Mouse (Mus musculus) heart, embryonic 14.5 days (tissue): ENCODE data around the gene Metrn. TPM values are rescaled to one million over a fixed set of nuclear protein-coding genes. Genes with fewer than 3 reads are reported as not detected.

Source experiments
- ATAC-seq: fragments of 200-750 bp; cut with Nextera tagmentation; 2 replicates; pipeline ENCODE4 v1.8.0; 2017; ENCODE audit warnings: low read depth, moderate TSS enrichment; ENCODE audit not compliant: insufficient number of reproducible peaks, insufficient read depth, low FRiP score
- H3K27ac ChIP-seq, 2 experiments: fragments of 200-500 bp in 1 of 2; fragments of 300-500 bp in 1 of 2; sonication (generic) in 1 of 2; replicated peaks in 1 of 2; 2 replicates each; pipeline ENCODE4 v1.5.1; 2012 to 2014; ENCODE audit warnings: low read depth in 2 of 2, low read length in 2 of 2, control low read depth in 1 of 2, mild to moderate bottlenecking in 1 of 2, mixed read lengths in 1 of 2; ENCODE audit not compliant: control insufficient read depth in 1 of 2, insufficient read depth in 1 of 2
- H3K27me3 ChIP-seq: fragments of 300-500 bp; sonication (generic); 2 replicates; pipeline ENCODE4 v1.6.1; 2014; ENCODE audit warnings: mild to moderate bottlenecking, low read length, control low read depth; ENCODE audit not compliant: control insufficient read depth, insufficient read depth
- H3K36me3 ChIP-seq: fragments of 300-500 bp; sonication (generic); 2 replicates; pipeline ENCODE4 v1.6.1; 2014; ENCODE audit warnings: mild to moderate bottlenecking, control low read depth, low read length, mixed read lengths; ENCODE audit not compliant: control insufficient read depth, insufficient read depth
- H3K4me1 ChIP-seq, 2 experiments: fragments of 200-500 bp in 1 of 2; fragments of 300-500 bp in 1 of 2; sonication (generic) in 1 of 2; 2 replicates each; pipeline ENCODE4 v1.6.1; 2012 to 2014; ENCODE audit warnings: low read length in 2 of 2, control low read depth in 1 of 2, mixed read lengths in 1 of 2; ENCODE audit not compliant: control insufficient read depth in 2 of 2, insufficient read depth in 2 of 2
- H3K4me2 ChIP-seq: fragments of 300-500 bp; sonication (generic); 2 replicates; pipeline ENCODE4 v1.6.1; 2014; ENCODE audit warnings: mild to moderate bottlenecking, low read length
- H3K4me3 ChIP-seq, 2 experiments: fragments of 200-500 bp in 1 of 2; fragments of 300-500 bp in 1 of 2; sonication (generic) in 1 of 2; 2 replicates each; pipeline ENCODE4 v1.5.1; 2012 to 2014; ENCODE audit warnings: low read length in 2 of 2, mild to moderate bottlenecking in 2 of 2, control low read depth in 1 of 2, low read depth in 1 of 2, moderate library complexity in 1 of 2; ENCODE audit not compliant: control insufficient read depth in 1 of 2, insufficient read depth in 1 of 2
- H3K9ac ChIP-seq: fragments of 300-500 bp; sonication (generic); 2 replicates; pipeline ENCODE4 v1.6.1; 2014; ENCODE audit warnings: mild to moderate bottlenecking, low read length
- H3K9me3 ChIP-seq: fragments of 300-500 bp; sonication (generic); 2 replicates; pipeline ENCODE4 v1.6.1; 2016; ENCODE audit warnings: low read length, control low read depth; ENCODE audit not compliant: control insufficient read depth
- WGBS: fragments of 180-500 bp; shearing (Covaris S2); extraction: QIAGEN DNeasy Blood & Tissue Kit; methylation state at CpG from one replicate; pipeline ENCODE4 v1.1.7; 2014; 5-methylcytosine and 5-hydroxymethylcytosine counted together
- polyA plus RNA-seq: library from polyadenylated mRNA; unstranded; fragments of >200 nt; fragmentation: Nextera tagmentation; extraction: Ambion mirVana; gene quantifications from 2 replicates; pipeline ENCODE4 v1.2.1, GENCODE M21; 2014

The Metrn gene
- polyA plus RNA-seq, 1 experiment from 2014 or later: 3.3 TPM

GRCm38 (mm10) chr17:25775318-25776062 lies 21.4 kb downstream of the Metrn start:
- Histone ChIP-seq H3K4me1 (peaks cover 5 to 8% of the 10 kb centered on the region in 2 experiments), H3K27ac (no peak overlapping the region), H3K4me2 (no peak overlapping the region), H3K27me3 (no peaks in the 10 kb centered on the region), H3K9ac (no peak overlapping the region), H3K9me3 (no peaks in the 10 kb centered on the region), H3K4me3 (no peak overlapping the region), H3K36me3 (peaks cover 38% of the 10 kb centered on the region)
- no peak for ATAC-seq
- 82% methylated on average over 10 of the region's 10 CpGs for WGBS

GRCm38 (mm10) chr17:25773549-25774120 lies 23.3 kb downstream of the Metrn start, which contains the start of gene Narfl:
TSS of gene Narfl (plus strand) at chr17:25773776.
- H3K9me3 ChIP-seq: no peaks in the 10 kb centered on the region
- H3K4me2 ChIP-seq: peak within 1 kb of the TSS; percentile 77
- peaks cover 5 to 8% of the 10 kb centered on the region in 2 experiments for H3K4me1 ChIP-seq
- peak within 1 kb of the TSS; percentile 72 to 75 for H3K4me3 ChIP-seq
- H3K9ac ChIP-seq: peak within 1 kb of the TSS; percentile 90
- no peaks in the 10 kb centered on the region for H3K27me3 ChIP-seq
- H3K27ac ChIP-seq: peak within 1 kb of the TSS; percentile 20 to 39; a peak in 1 of 4 replicates
- ATAC-seq: peak; percentile 67
- peaks cover 20% of the 10 kb centered on the region for H3K36me3 ChIP-seq
- under 1% methylated on average over 37 of the region's 37 CpGs for WGBS

DNA sequence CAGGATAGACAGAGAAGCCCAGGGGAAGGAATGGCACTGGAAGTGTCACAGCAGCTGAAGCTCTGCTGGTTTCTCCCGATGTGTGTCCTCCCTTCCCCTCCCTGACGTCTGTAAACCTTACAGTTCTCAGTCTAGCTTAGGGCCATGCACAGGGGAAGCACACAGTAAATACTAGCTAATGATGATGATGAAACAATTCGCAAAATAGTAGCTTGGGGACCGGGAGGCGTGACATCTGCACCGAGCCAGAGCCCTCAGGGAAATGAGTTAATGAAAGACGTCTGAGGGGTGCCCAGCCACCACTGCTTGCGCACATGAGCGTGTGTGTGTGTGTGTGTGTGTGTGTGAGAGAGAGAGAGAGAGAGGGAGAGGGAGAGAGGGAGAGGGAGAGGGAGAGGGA lies 27.6 kb downstream of the Metrn start:
- 61% methylated on average over 9 of the region's 9 CpGs for WGBS

DNA sequence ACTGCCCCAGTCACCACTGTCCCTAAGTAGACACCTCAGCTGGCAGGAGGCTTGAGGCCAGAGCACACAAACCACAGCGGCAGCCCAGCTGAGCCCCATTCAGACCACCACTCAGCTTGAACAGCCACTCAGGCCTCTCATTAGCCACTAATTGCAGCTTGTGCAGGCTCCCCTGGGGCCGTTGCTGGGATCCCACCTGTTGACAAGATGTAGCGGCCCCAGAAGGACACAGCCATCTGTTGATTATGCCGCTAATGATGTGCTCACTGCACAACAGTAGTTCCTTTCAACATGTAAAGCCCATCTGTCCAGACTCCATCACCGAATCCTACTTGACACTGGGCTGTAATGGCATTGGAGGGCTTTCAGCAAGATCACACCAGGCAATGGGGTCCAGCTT lies 31.1 kb downstream of the Metrn start:
- no peak overlapping the region for H3K27ac ChIP-seq
- H3K4me3 ChIP-seq: no peak overlapping the region
- no peak for ATAC-seq
- H3K4me2 ChIP-seq: no peak overlapping the region
- H3K9ac ChIP-seq: no peak overlapping the region
- H3K9me3 ChIP-seq: no peaks in the 10 kb centered on the region
- 55% methylated on average over 5 of the region's 5 CpGs for WGBS
- H3K4me1 ChIP-seq: no peaks in the 10 kb centered on the region
- H3K27me3 ChIP-seq: no peaks in the 10 kb centered on the region; the same call in 1 of the 2 replicates
- H3K36me3 ChIP-seq: no peaks in the 10 kb centered on the region

More for the DNA sequence above, 27.6 kb downstream of the Metrn start:
- no peak overlapping the region for H3K9ac ChIP-seq
- H3K27me3 ChIP-seq: no peaks in the 10 kb centered on the region; the same call in 1 of the 2 replicates
- no peaks in the 10 kb centered on the region for H3K9me3 ChIP-seq
- H3K4me1 ChIP-seq: peaks cover 3% of the 10 kb centered on the region in 2 experiments
- no peak overlapping the region for H3K27ac ChIP-seq
- no peak overlapping the region for H3K4me3 ChIP-seq
- ATAC-seq: no peak
- H3K36me3 ChIP-seq: no peaks in the 10 kb centered on the region
- no peak overlapping the region for H3K4me2 ChIP-seq

DNA sequence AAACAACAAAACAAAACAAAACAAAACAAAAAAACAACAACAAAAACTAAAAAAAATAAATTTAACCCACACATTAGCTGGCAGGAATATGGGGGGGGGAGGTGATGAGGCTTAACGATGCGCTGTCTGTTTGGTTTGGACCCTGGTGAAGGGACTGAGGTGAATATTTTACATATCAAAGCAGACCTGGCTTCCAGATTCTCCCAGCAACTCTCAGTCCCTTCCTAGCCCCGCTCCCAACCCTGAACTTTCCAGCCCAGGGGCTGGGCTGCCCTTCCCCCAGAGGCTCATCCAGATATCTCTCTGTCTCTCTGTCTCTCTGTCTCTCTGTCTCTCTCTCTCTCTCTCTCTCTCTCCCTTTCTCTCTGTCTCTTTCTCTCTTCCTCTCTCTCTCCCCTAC lies 34.3 kb downstream of the Metrn start:
- ATAC-seq: no peak
- H3K4me2 ChIP-seq: no peak overlapping the region
- no peaks in the 10 kb centered on the region for H3K9me3 ChIP-seq
- H3K27ac ChIP-seq: no peak overlapping the region
- H3K4me1 ChIP-seq: no peaks in the 10 kb centered on the region
- H3K4me3 ChIP-seq: no peak overlapping the region
- H3K9ac ChIP-seq: no peak overlapping the region
- 35% methylated on average over 3 of the region's 3 CpGs for WGBS
- no peaks in the 10 kb centered on the region for H3K36me3 ChIP-seq
- H3K27me3 ChIP-seq: no peaks in the 10 kb centered on the region; the same call in 1 of the 2 replicates

DNA sequence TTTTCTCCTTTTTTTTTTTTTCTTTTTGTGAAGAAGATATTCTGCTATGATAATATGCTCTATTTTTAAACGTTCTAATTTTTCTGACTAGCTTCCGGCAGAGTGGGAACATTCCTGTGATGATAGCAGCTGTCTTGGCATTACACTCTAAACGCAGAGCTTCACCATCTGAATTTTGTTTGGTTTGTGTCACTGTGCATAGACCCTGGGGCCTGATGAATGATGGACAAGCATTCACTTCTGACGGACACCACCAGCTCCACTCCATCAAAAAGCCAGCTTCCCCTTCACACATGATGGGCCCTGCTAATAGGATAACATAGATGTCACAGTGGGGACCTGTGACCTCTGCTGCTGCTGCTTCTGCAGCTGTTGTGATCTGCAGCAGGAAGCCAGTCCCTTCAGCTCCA lies 35.4 kb downstream of the Metrn start:
- Histone ChIP-seq H3K9me3 (no peaks in the 10 kb centered on the region), H3K4me1 (no peaks in the 10 kb centered on the region; a peak in 1 of 4 replicates), H3K4me2 (no peak overlapping the region), H3K9ac (no peak overlapping the region), H3K4me3 (no peak overlapping the region), H3K27ac (no peak overlapping the region), H3K27me3 (no peaks in the 10 kb centered on the region; the same call in 1 of the 2 replicates), H3K36me3 (no peaks in the 10 kb centered on the region)
- WGBS: 21% methylated on average over 4 of the region's 4 CpGs
- ATAC-seq: no peak

DNA sequence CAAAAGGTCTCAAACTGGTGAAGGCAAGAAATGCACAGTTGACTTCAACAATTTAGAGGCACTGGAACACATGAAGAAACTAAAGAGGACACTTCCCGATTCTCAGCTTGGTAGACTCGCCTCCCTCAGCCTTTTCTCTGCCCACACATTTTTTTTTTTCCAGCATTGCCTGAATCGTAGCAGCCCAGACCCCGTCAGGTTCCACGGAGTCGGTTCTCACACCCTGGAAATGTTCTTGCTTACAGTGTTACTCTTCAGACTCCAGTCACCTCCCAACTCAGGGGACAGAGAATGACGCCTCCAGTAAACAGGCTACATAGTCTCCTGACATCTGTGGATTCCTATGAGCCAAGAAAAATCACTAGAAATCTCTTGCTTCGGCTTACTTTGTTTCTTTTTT lies 36.8 kb downstream of the Metrn start:
- H3K36me3 ChIP-seq: no peaks in the 10 kb centered on the region
- no peak overlapping the region for H3K9ac ChIP-seq
- no peaks in the 10 kb centered on the region for H3K27me3 ChIP-seq
- no peak for ATAC-seq
- 63% methylated on average over 8 of the region's 8 CpGs for WGBS
- H3K4me3 ChIP-seq: no peak overlapping the region
- H3K9me3 ChIP-seq: no peaks in the 10 kb centered on the region
- no peak overlapping the region for H3K4me2 ChIP-seq
- H3K27ac ChIP-seq: no peak overlapping the region
- peaks cover 0 to 2% of the 10 kb centered on the region in 2 experiments; a peak in 1 of 4 replicates for H3K4me1 ChIP-seq
